Mouse (Mus musculus) embryonic facial prominence, embryonic 15.5 days (tissue): ENCODE measurements around the gene E130308A19Rik. TPM values are rescaled to one million over a fixed set of nuclear protein-coding genes. Genes with fewer than 3 reads are reported as not detected.

Experiments
- ATAC-seq: fragments of 200-750 bp; cut with Nextera tagmentation; 2 replicates; pipeline ENCODE4 v1.8.0; 2017; ENCODE audit warnings: low read depth, moderate TSS enrichment; ENCODE audit not compliant: insufficient number of reproducible peaks, low FRiP score, low TSS enrichment
- H3K27ac ChIP-seq: fragments of 300-500 bp; sonication (generic); replicated peaks from 2 replicates; pipeline ENCODE4 v1.5.1; 2015; ENCODE audit warnings: mild to moderate bottlenecking, inconsistent platforms
- H3K27me3 ChIP-seq: fragments of 300-500 bp; sonication (generic); 2 replicates; pipeline ENCODE4 v1.6.1; 2015; ENCODE audit warnings: inconsistent platforms
- H3K36me3 ChIP-seq: fragments of 300-500 bp; sonication (generic); 2 replicates; pipeline ENCODE4 v1.6.1; 2015; ENCODE audit warnings: mild to moderate bottlenecking, inconsistent platforms
- H3K4me1 ChIP-seq: fragments of 300-500 bp; sonication (generic); 2 replicates; pipeline ENCODE4 v1.6.1; 2015; ENCODE audit warnings: inconsistent platforms
- H3K4me2 ChIP-seq: fragments of 300-500 bp; sonication (generic); replicated peaks from 2 replicates; pipeline ENCODE4 v1.6.1; 2015; ENCODE audit warnings: mild to moderate bottlenecking, inconsistent platforms
- H3K4me3 ChIP-seq: fragments of 300-500 bp; sonication (generic); replicated peaks from 2 replicates; pipeline ENCODE4 v1.5.1; 2015; ENCODE audit warnings: mild to moderate bottlenecking, inconsistent platforms
- H3K9ac ChIP-seq: fragments of 300-500 bp; sonication (generic); 2 replicates; pipeline ENCODE4 v1.6.1; 2015; ENCODE audit warnings: inconsistent platforms
- H3K9me3 ChIP-seq: fragments of 300-500 bp; sonication (generic); replicated peaks from 2 replicates; pipeline ENCODE4 v1.6.1; 2016; ENCODE audit warnings: inconsistent platforms
- WGBS: fragments of 180-500 bp; shearing (Covaris S2); methylation state at CpG from one replicate; pipeline ENCODE4 v1.1.7; 2015; 5-methylcytosine and 5-hydroxymethylcytosine counted together
- polyA plus RNA-seq: library from polyadenylated mRNA; unstranded; fragments of >200 nt; fragmentation: Nextera tagmentation; extraction: Ambion mirVana; gene quantifications from 2 replicates; pipeline ENCODE4 v1.2.1, GENCODE M21; 2015

The E130308A19Rik gene
- polyA plus RNA-seq, 1 experiment from 2014 or later, result 18.7 TPM

DNA sequence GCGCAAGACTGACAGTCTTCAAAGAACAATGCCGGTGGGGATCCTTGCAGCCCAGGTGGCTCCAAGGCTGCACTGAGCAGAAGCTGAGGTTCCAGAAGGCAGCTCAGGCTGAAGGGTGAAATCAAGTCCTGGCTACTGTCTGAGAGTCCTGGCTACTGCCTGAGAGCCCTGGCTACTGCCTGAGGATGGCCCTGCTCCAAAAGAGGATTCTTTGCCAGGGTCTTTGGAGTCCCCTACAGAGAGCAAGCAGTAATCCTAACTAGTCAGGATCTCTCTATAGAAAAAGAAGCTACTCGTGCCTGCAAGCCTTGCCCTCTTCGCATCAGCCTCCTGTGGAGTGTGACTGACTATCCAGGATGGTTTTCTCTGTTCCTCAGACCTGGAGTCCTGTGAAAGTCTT, 60.7 kb downstream of the E130308A19Rik start:
- ATAC-seq, result no peak
- H3K9me3 ChIP-seq, result no peaks in the 10 kb centered on the region
- H3K4me2 ChIP-seq, result no peak overlapping the region
- H3K4me3 ChIP-seq, result no peak overlapping the region
- WGBS, result 85% methylated on average over 4 of the region's 4 CpGs
- no peak overlapping the region for H3K27ac ChIP-seq
- no peaks in the 10 kb centered on the region for H3K27me3 ChIP-seq
- H3K36me3 ChIP-seq, result 0 out of 2 replicates have a peak, but pooled peaks cover 10% of the 10 kb centered on the region
- H3K9ac ChIP-seq, result no peak overlapping the region
- no peaks in the 10 kb centered on the region for H3K4me1 ChIP-seq

DNA sequence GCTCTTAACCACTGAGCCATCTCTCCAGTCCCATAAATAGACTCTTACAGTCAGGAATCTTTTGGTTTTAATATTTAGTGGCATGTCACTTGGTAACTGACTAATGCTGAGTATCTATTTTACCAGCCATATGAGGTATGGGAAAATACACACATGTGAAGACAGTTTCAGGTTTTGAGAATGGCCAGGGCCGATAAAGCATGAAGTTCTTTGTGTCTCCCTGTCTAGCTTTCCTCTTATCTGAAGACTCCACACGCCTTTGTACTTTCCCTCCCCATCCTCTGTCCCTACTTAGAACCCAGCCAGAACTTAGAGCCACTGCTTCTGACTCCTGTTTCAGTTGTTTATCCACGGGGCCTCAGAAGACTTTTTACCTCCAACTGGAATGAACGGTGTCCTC, 63.0 kb downstream of the E130308A19Rik start:
- no peak overlapping the region for H3K4me3 ChIP-seq
- no peaks in the 10 kb centered on the region for H3K9me3 ChIP-seq
- H3K9ac ChIP-seq, result no peak overlapping the region
- no peaks in the 10 kb centered on the region for H3K4me1 ChIP-seq
- no peak overlapping the region for H3K4me2 ChIP-seq
- WGBS, result 89% methylated on average over 4 of the region's 4 CpGs
- no peaks in the 10 kb centered on the region for H3K27me3 ChIP-seq
- no peak overlapping the region for H3K27ac ChIP-seq
- ATAC-seq, result no peak
- 0 out of 2 replicates have a peak, but pooled peaks cover 10% of the 10 kb centered on the region for H3K36me3 ChIP-seq

DNA sequence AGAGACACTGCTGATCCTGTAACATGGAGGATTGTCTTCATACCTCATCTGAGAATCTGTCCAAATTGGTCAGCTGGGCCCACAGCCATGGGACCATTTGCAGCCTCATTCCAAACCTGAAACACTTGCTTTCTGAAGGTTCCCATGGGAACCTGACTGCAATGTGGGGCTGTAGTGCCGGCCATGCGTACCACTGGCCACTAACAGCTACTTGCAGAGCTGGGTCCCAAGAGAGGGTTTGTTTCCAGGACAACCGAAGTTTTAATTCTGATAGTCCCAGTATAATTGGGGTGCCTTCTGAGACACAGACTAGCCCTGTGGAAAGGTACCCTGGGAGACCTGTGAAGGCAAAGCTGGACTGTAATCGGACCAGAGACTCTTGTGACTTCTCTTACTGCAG, 64.1 kb downstream of the E130308A19Rik start:
- Histone ChIP-seq H3K9ac (no peak overlapping the region), H3K36me3 (0 out of 2 replicates have a peak, but pooled peaks cover 10% of the 10 kb centered on the region), H3K9me3 (no peaks in the 10 kb centered on the region), H3K27me3 (no peaks in the 10 kb centered on the region), H3K27ac (no peak overlapping the region), H3K4me2 (no peak overlapping the region), H3K4me3 (no peak overlapping the region), H3K4me1 (no peaks in the 10 kb centered on the region)
- ATAC-seq, result no peak
- WGBS, result 85% methylated on average over 4 of the region's 4 CpGs

DNA sequence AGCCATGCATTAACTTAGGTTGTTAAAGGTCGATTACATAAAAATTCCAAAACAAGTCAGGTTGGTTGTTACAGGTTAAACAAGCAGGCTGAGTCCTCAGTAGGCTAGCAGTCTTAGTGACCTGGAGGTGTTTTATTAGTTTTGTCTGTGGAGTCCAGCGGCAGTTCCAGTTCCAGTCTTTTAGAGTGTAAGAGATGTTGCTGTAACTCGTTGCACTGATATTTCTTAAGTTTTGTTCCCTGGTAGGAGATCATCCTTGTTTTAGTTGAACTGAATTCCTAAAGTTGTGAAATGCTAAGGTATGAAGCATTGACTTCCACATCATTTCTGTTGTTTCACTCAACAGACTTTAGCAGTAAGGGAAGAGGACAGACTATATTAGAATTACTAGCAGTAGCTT, 70.8 kb downstream of the E130308A19Rik start:
- ATAC-seq, result no peak
- H3K27me3 ChIP-seq, result no peaks in the 10 kb centered on the region
- no peak overlapping the region for H3K4me2 ChIP-seq
- H3K4me3 ChIP-seq, result no peak overlapping the region
- no peak overlapping the region for H3K27ac ChIP-seq
- 70% methylated on average over 3 of the region's 3 CpGs for WGBS
- no peak overlapping the region for H3K9ac ChIP-seq
- no peaks in the 10 kb centered on the region for H3K9me3 ChIP-seq
- no peaks in the 10 kb centered on the region; the same call in 1 of the 2 replicates for H3K4me1 ChIP-seq
- no peaks in the 10 kb centered on the region for H3K36me3 ChIP-seq

DNA sequence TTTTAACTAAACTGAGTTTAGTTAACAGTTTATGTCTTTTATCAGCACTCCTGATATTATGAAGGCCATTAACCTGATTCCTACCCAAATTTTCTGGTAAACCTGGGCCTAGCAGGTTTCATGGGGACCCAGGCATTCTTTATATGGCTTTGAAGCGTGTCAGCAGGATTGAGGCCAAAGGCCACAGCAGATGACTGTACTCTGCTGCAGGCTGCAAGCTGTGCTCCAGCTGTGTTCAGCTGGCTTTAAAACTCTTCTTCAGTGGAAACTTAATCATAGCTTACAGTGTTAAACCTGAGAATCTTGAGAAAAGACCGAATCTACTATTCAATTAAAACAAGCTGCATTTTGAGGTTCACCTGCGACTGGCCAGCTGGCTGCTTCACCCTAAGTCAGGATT, 71.9 kb downstream of the E130308A19Rik start:
- ATAC-seq, result no peak
- no peak overlapping the region for H3K4me3 ChIP-seq
- no peak overlapping the region for H3K9ac ChIP-seq
- 58% methylated on average over 3 of the region's 3 CpGs for WGBS
- no peaks in the 10 kb centered on the region for H3K9me3 ChIP-seq
- no peaks in the 10 kb centered on the region for H3K27me3 ChIP-seq
- H3K36me3 ChIP-seq, result no peaks in the 10 kb centered on the region
- H3K4me2 ChIP-seq, result no peak overlapping the region
- no peak overlapping the region for H3K27ac ChIP-seq
- H3K4me1 ChIP-seq, result no peaks in the 10 kb centered on the region; the same call in 1 of the 2 replicates

DNA sequence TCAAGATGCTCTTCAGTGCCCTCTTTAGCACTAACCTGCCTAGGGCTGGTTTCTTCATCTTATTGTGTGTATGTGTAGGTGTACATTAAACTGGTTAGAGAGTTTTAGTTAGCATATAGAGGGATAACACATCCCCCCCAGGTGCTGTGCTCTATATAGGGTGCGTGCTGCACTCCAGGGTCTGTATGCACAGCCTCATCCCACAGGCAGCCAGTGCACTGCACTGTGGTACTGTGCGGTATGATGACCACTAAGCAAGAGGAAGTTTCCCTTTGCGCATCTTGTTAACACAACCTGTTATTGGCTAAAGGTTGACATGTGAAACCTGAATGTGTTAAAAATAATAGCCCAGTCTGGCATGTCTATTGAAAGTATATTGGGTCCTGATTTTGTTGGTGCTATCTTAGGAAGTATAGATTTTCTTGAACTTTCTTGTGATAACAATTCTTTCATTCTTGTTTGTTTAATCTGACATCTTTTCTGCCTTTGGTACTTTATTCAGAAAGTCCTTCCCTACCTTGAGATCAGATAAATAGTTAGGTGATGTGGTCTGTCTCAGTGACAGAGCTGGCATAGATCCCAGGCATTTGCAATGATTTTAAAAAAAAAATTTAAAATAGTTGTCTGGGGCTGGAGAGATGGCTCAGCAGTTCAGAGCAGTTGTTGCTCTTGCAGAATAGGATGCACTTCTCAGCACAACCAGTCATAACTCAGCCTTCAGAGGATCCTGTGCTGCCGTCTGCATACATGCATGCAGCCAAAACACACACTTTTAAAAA, 73.2 kb downstream of the E130308A19Rik start:
- no peaks in the 10 kb centered on the region for H3K9me3 ChIP-seq
- ATAC-seq, result no peak
- H3K4me3 ChIP-seq, result no peak overlapping the region
- H3K4me1 ChIP-seq, result no peaks in the 10 kb centered on the region; the same call in 1 of the 2 replicates
- H3K4me2 ChIP-seq, result no peak overlapping the region
- no peak overlapping the region for H3K27ac ChIP-seq
- H3K9ac ChIP-seq, result no peak overlapping the region
- no peaks in the 10 kb centered on the region for H3K36me3 ChIP-seq
- WGBS, result 84% methylated on average over 4 of the region's 4 CpGs
- H3K27me3 ChIP-seq, result no peaks in the 10 kb centered on the region

DNA sequence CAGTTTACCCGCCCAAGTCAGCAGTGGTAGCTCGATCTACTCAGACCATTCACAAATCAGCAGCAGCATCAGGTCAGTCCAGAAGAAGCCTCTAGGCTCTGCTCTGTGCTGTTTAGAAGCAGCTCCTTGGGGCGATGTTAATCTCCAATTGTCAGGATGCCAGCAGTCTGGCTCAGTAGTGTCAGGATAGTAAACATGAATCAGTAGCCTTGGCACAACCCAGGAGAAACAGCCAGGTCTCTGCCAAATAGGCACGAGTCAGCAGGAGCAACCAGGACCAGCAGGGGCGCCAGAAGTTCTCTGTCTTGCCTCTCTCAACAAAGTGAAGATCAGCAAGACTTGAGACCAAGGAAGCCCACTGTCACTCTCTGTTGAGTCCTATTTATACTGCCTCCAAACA, 83.3 kb downstream of the E130308A19Rik start:
- Histone ChIP-seq H3K36me3 (no peaks in the 10 kb centered on the region), H3K4me2 (no peak overlapping the region), H3K9ac (no peak overlapping the region), H3K9me3 (no peaks in the 10 kb centered on the region), H3K4me1 (no peaks in the 10 kb centered on the region), H3K4me3 (no peak overlapping the region), H3K27ac (no peak overlapping the region), H3K27me3 (no peaks in the 10 kb centered on the region)
- no peak for ATAC-seq
- 81% methylated on average over 5 of the region's 5 CpGs for WGBS

DNA sequence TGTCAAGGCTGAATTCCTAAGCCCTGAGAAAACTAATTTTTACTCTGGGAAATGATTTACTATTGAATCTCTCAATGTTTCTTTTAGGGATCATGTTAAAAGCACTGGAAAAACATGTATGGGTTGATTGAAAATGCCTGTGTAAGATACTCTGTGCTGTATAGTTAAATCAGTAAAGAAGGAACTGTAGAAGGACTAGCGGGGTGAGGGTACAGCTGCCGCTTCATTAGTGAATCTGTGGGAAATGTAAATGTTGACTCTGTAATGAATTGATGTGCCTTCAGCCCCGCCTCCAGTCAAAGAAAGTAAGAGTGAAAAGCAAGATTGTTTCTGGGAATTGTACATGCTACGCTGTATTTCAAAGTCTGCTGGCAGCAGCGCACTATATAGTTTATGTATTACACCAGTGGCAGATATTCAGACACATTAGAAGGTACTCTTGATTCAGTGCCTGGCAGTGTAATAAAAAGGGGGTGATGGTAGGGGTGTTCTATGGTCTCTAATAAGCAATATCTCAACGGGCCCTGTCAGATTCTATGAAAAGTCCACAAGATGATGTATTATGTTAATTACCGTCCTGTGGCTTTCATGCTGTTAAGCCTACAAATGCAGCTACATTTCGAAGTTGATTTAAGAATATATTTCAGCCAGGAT, 84.9 kb downstream of the E130308A19Rik start:
- ATAC-seq, result no peak
- 59% methylated on average over 8 of the region's 8 CpGs for WGBS
- no peak overlapping the region for H3K4me2 ChIP-seq

DNA sequence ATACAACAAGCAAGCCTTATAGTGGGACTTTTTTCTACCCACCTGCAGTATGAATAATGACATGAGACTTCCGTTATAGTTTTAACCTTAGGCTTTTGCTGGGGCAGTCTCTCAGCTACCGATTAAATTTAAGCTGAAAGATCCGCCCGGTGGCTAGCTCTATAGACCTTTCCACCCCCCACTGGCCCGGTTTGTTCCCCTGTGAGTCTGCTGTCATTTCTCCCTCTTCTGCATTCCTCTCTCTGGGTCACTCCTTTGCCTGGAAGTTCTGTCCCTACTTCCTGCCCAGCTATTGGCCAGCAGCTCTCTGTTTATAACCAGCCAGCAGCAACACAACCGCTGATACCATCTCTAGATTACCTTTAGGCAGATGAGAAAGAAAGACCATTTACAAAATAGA, 86.4 kb downstream of the E130308A19Rik start:
- Histone ChIP-seq H3K4me3 (no peak overlapping the region), H3K9ac (no peak overlapping the region), H3K27ac (no peak overlapping the region), H3K4me2 (no peak overlapping the region), H3K36me3 (no peaks in the 10 kb centered on the region), H3K27me3 (no peaks in the 10 kb centered on the region), H3K4me1 (no peaks in the 10 kb centered on the region), H3K9me3 (no peaks in the 10 kb centered on the region)
- no peak for ATAC-seq
- WGBS, result 58% methylated on average over 6 of the region's 6 CpGs

More for the DNA sequence above, 84.9 kb downstream of the E130308A19Rik start:
- Histone ChIP-seq H3K9me3 (no peaks in the 10 kb centered on the region), H3K27ac (0 out of 2 replicates have a peak overlapping the region, but pooled peaks have one; percentile 34), H3K4me3 (no peak overlapping the region), H3K27me3 (no peaks in the 10 kb centered on the region), H3K4me1 (no peaks in the 10 kb centered on the region), H3K36me3 (no peaks in the 10 kb centered on the region), H3K9ac (no peak overlapping the region)

DNA sequence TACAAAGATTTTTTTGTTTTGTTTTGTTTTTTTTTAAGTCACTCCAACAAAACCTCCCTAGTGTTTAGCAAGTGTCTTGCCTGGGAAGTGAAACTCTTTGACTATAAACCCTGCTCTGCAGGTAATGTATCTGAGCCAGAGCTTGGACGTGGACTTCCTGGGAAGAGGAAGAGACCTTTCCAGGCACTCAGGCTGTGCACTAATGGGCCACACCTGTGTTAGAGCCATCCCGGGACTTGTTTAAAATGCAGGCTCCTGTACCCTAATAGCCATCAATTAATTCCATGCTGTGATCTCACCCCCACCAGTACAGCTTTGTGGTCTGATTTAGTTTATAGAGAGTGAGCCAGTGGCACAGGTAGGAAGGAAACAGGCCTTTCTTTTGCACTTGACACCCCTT, 86.9 kb downstream of the E130308A19Rik start:
- no peak overlapping the region for H3K9ac ChIP-seq
- H3K27ac ChIP-seq, result no peak overlapping the region
- H3K4me1 ChIP-seq, result no peaks in the 10 kb centered on the region
- no peaks in the 10 kb centered on the region for H3K9me3 ChIP-seq
- no peaks in the 10 kb centered on the region for H3K27me3 ChIP-seq
- no peaks in the 10 kb centered on the region for H3K36me3 ChIP-seq
- no peak overlapping the region for H3K4me3 ChIP-seq
- no peak for ATAC-seq
- no peak overlapping the region for H3K4me2 ChIP-seq
- WGBS, result 41% methylated on average over 2 of the region's 2 CpGs

DNA sequence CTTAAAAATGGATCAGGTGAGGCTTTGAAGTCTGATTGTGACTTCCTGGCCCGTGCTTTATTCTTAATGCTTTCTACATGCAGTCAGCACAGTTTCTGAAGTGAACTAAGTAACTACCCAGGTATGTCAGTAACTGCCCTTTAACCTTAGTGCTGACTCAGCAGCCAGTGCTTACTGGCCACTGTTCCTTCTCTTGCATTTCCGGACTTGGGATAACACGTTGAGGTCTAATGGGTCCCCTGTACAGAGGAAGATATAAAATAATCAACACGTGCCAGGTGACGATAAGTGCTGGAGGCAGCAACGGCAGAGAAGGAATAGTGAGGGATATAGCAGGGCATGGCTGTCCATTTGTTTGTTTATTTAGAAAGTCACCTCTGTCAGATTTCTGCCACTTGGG, 88.5 kb downstream of the E130308A19Rik start:
- Histone ChIP-seq H3K36me3 (no peaks in the 10 kb centered on the region), H3K4me2 (no peak overlapping the region), H3K27me3 (no peaks in the 10 kb centered on the region), H3K9ac (no peak overlapping the region), H3K4me1 (no peaks in the 10 kb centered on the region), H3K27ac (no peak overlapping the region), H3K4me3 (no peak overlapping the region), H3K9me3 (no peaks in the 10 kb centered on the region)
- no peak for ATAC-seq
- 79% methylated on average over 6 of the region's 6 CpGs for WGBS
